Mouse (Mus musculus): ENCODE results near the gene Klhl10. TPM values are rescaled to one million over a fixed set of nuclear protein-coding genes. Genes with fewer than 3 reads are reported as not detected.

The Klhl10 gene
- polyA plus RNA-seq, 1 experiment from 2014 or later: 0.43 TPM

GRCm38 (mm10) chr11:100465833-100466232 is 24.1 kb downstream of the Klhl10 start:
- Histone ChIP-seq H3K4me3 (ENCODE audit: low read depth, low read length) (no peak overlapping the region), H3K27ac (ENCODE audit: low read length) (no peak overlapping the region), H3K4me2 (replicated peaks; ENCODE audit: low read depth, low read length) (no peak overlapping the region), H3K9ac (replicated peaks; ENCODE audit: low read depth) (no peak overlapping the region), H3K27me3 (replicated peaks; ENCODE audit: insufficient read depth, low read length) (no peaks in the 10 kb centered on the region), H3K4me1 (ENCODE audit: insufficient read depth, low read depth, low read length) (peaks cover 7% of the 10 kb centered on the region), H3K36me3 (ENCODE audit: insufficient read depth, low read length) (peaks cover 8% of the 10 kb centered on the region; the same call in 1 of the 2 replicates), H3K9me3 (ENCODE audit: low read length) (no peaks in the 10 kb centered on the region)
- TF ChIP-seq CTCF (IDR thresholded peaks at IDR 0.05) (no peak), EP300 (IDR thresholded peaks at IDR 0.05) (no peak)
- ATAC-seq: peak; percentile 38; the same call in 1 of the 2 replicates
- 42% methylated on average over 1 of the region's 1 CpGs for WGBS
- DNase-seq (ENCODE audit: low spot score): no peak

DNA sequence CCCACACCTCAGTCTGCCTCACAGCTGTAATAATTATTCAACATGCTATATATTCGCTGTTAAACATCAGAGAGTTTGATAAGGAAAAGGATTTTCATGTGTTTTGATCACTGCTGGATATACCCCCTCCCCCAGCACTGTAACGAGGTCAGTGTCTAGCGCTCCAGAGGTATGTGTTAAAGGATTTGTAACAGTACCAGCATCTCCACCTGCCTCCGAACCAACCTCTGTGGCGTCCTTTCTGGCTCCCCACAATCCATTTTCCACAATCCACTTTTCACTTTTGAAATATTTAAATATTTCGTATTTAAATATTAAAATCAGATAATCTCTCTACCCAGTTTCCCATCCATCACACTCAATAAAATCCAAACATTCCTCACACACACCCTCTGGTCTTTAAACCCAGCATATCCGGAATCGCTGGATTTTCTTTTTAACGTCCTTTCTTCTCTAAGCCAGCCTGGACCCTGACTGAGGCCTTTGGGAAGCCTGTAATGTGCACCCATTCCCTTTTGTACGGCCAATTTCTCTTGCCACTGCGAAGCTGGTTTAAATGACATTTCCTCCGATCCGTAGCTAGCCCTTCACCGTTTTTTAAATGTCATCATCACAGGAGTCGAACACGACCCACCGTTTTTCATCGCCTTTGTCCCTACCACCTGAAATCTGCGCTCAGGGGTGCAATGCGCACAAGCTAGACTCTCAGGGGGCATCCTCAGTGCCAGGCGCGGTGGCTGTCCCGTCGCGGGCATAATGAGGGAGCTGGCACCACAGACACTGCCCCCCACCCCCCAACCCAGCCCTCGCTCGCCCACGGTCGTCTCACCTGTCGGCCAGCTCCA is 29.9 kb downstream of the Klhl10 start:
- TF ChIP-seq EP300 (IDR thresholded peaks at IDR 0.05) (no peak), CTCF (IDR thresholded peaks at IDR 0.05) (no peak)
- WGBS: 3% methylated on average over 30 of the region's 30 CpGs
- Histone ChIP-seq H3K4me2 (replicated peaks; ENCODE audit: low read depth, low read length) (peak overlapping the region; percentile 96), H3K27ac (ENCODE audit: low read length) (peak overlapping the region; percentile 1; the same call in 1 of the 2 replicates), H3K4me3 (ENCODE audit: low read depth, low read length) (peak overlapping the region; percentile 94), H3K9ac (replicated peaks; ENCODE audit: low read depth) (peak overlapping the region; percentile 75), H3K9me3 (ENCODE audit: low read length) (no peaks in the 10 kb centered on the region), H3K27me3 (replicated peaks; ENCODE audit: insufficient read depth, low read length) (no peaks in the 10 kb centered on the region), H3K4me1 (ENCODE audit: insufficient read depth, low read depth, low read length) (peaks cover 13% of the 10 kb centered on the region), H3K36me3 (ENCODE audit: insufficient read depth, low read length) (no peaks in the 10 kb centered on the region)
- DNase-seq (ENCODE audit: low spot score) (peak; percentile 18), ATAC-seq (no peak)

DNA sequence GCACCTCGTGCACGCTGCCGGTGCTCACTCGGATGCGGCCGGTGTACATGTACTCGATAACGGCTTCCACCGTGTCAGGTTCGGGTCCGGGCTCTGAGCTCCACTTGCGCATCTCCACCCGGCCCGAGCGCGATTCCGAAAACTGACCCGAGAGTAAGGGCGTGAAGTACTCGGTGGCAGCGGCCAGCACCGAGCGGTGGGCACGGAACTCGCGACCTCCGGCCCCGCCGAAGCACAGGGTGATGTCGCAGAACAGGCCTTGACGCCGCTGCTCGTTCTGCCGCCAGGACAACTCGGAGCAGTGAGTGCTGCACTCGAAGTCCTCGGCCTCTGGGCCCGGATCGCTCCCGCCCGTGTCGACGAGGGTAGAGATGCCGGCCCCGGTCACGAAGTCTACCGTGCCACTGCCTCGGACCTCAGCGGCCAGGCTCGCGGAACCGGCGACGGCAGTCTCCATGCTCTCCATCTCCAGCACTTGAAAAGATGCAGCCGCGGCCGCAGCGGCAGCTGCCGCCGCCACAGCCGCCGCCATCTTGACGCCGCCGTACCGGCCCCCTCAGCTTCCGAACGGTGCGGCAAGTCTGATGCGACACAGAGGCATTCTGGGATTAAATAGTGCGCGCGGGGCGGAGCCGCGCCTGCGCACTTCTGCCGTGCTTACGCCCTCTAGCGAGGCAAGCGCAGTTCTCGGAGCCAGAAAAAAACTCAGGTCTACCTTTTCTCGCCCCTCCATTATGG is 30.6 kb downstream of the Klhl10 start, which contains the start of gene Klhl11:
Klhl11 (minus strand) TSS at position 545 of the 738 bp plus-strand sequence.
- H3K27me3 ChIP-seq (replicated peaks; ENCODE audit: insufficient read depth, low read length): no peaks in the 10 kb centered on the region
- ATAC-seq (peak; percentile 95), DNase-seq (ENCODE audit: low spot score) (peak; percentile 94)
- peaks cover 13% of the 10 kb centered on the region for H3K4me1 ChIP-seq (ENCODE audit: insufficient read depth, low read depth, low read length)
- TF ChIP-seq CTCF (IDR thresholded peaks at IDR 0.05) (peak; percentile 81), EP300 (IDR thresholded peaks at IDR 0.05) (no peak)
- H3K9me3 ChIP-seq (ENCODE audit: low read length): no peaks in the 10 kb centered on the region
- H3K9ac ChIP-seq (replicated peaks; ENCODE audit: low read depth): peak within 1 kb of the TSS; percentile 75
- H3K27ac ChIP-seq (ENCODE audit: low read length): peak within 1 kb of the TSS; percentile 86
- peak within 1 kb of the TSS; percentile 96 for H3K4me2 ChIP-seq (replicated peaks; ENCODE audit: low read depth, low read length)
- no peaks in the 10 kb centered on the region for H3K36me3 ChIP-seq (ENCODE audit: insufficient read depth, low read length)
- under 1% methylated on average over 83 of the region's 83 CpGs for WGBS
- H3K4me3 ChIP-seq (ENCODE audit: low read depth, low read length): peak within 1 kb of the TSS; percentile 94

DNA sequence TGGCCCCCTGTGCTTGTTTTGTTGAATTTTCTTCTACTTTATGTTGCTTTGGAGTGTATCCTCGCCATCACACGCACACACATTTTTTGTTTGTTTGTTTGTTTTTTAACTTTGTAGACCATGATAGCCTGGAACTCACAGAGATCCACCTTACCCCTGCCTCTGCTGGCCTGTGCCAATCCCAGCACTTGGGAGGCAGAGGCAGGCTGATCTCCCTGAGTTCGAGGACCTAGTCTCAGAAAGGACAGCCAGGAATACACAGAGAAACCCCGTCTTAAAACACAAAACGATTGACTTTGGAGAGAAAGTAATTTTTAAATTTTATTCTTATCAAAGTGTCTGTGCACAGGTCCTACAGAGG is 31.2 kb downstream of the Klhl10 start:
- H3K27ac ChIP-seq (ENCODE audit: low read length): no peak overlapping the region; the same call in 1 of the 2 replicates
- H3K9me3 ChIP-seq (ENCODE audit: low read length): no peaks in the 10 kb centered on the region
- peak overlapping the region; percentile 96; the same call in 1 of the 2 replicates for H3K4me2 ChIP-seq (replicated peaks; ENCODE audit: low read depth, low read length)
- peaks cover 13% of the 10 kb centered on the region for H3K4me1 ChIP-seq (ENCODE audit: insufficient read depth, low read depth, low read length)
- 32% methylated on average over 5 of the region's 5 CpGs for WGBS
- TF ChIP-seq CTCF (IDR thresholded peaks at IDR 0.05): no peak
- no peak for TF ChIP-seq EP300 (IDR thresholded peaks at IDR 0.05)
- peak overlapping the region; percentile 94; the same call in 1 of the 2 replicates for H3K4me3 ChIP-seq (ENCODE audit: low read depth, low read length)
- ATAC-seq: peak; percentile 26
- DNase-seq (ENCODE audit: low spot score): no peak
- H3K36me3 ChIP-seq (ENCODE audit: insufficient read depth, low read length): no peaks in the 10 kb centered on the region; the same call in 1 of the 2 replicates
- no peak overlapping the region for H3K9ac ChIP-seq (replicated peaks; ENCODE audit: low read depth)
- H3K27me3 ChIP-seq (replicated peaks; ENCODE audit: insufficient read depth, low read length): no peaks in the 10 kb centered on the region

GRCm38 (mm10) chr11:100476281-100476680 is 34.6 kb downstream of the Klhl10 start:
- no peaks in the 10 kb centered on the region for H3K27me3 ChIP-seq (replicated peaks; ENCODE audit: insufficient read depth, low read length)
- 66% methylated on average over 5 of the region's 5 CpGs for WGBS
- H3K4me1 ChIP-seq (ENCODE audit: insufficient read depth, low read depth, low read length): peaks cover 1% of the 10 kb centered on the region
- H3K36me3 ChIP-seq (ENCODE audit: insufficient read depth, low read length): peaks cover 12% of the 10 kb centered on the region; the same call in 1 of the 2 replicates
- no peak overlapping the region for H3K4me2 ChIP-seq (replicated peaks; ENCODE audit: low read depth, low read length)
- no peak for TF ChIP-seq EP300 (IDR thresholded peaks at IDR 0.05)
- TF ChIP-seq CTCF (IDR thresholded peaks at IDR 0.05): no peak
- H3K9ac ChIP-seq (replicated peaks; ENCODE audit: low read depth): no peak overlapping the region
- H3K9me3 ChIP-seq (ENCODE audit: low read length): no peaks in the 10 kb centered on the region
- H3K27ac ChIP-seq (ENCODE audit: low read length): no peak overlapping the region
- DNase-seq (ENCODE audit: low spot score): peak; percentile 82
- H3K4me3 ChIP-seq (ENCODE audit: low read depth, low read length): no peak overlapping the region
- peak; percentile 32; the same call in 1 of the 2 replicates for ATAC-seq

GRCm38 (mm10) chr11:100479152-100479551 is 37.4 kb downstream of the Klhl10 start:
- 39% methylated on average over 7 of the region's 7 CpGs for WGBS

More at GRCm38 (mm10) chr11:100479152-100479551, 37.4 kb downstream of the Klhl10 start:
- Histone ChIP-seq H3K4me3 (ENCODE audit: low read depth, low read length) (no peak overlapping the region), H3K9ac (replicated peaks; ENCODE audit: low read depth) (no peak overlapping the region), H3K27ac (ENCODE audit: low read length) (no peak overlapping the region), H3K9me3 (ENCODE audit: low read length) (no peaks in the 10 kb centered on the region), H3K4me1 (ENCODE audit: insufficient read depth, low read depth, low read length) (no peaks in the 10 kb centered on the region), H3K36me3 (ENCODE audit: insufficient read depth, low read length) (peaks cover 31% of the 10 kb centered on the region; the same call in 1 of the 2 replicates), H3K4me2 (replicated peaks; ENCODE audit: low read depth, low read length) (no peak overlapping the region), H3K27me3 (replicated peaks; ENCODE audit: insufficient read depth, low read length) (no peaks in the 10 kb centered on the region)
- DNase-seq (ENCODE audit: low spot score) (no peak), ATAC-seq (no peak)
- TF ChIP-seq EP300 (IDR thresholded peaks at IDR 0.05) (no peak), CTCF (IDR thresholded peaks at IDR 0.05) (no peak)
